Mouse (Mus musculus) bone marrow macrophage, adult 2 months (primary cell): Measurements from ENCODE around the gene Fbln2.

ENCODE experiments used
- CTCF ChIP-seq: IDR thresholded peaks from 2 replicates; pipeline ENCODE4 v1.5.1; 2012; ENCODE audit warnings: low read depth, mild to moderate bottlenecking, low read length, moderate library complexity
- POLR2A ChIP-seq: IDR thresholded peaks from 2 replicates; pipeline ENCODE4 v1.6.1; 2012; ENCODE audit warnings: mild to moderate bottlenecking, low read depth, low read length, borderline replicate concordance

DNA sequence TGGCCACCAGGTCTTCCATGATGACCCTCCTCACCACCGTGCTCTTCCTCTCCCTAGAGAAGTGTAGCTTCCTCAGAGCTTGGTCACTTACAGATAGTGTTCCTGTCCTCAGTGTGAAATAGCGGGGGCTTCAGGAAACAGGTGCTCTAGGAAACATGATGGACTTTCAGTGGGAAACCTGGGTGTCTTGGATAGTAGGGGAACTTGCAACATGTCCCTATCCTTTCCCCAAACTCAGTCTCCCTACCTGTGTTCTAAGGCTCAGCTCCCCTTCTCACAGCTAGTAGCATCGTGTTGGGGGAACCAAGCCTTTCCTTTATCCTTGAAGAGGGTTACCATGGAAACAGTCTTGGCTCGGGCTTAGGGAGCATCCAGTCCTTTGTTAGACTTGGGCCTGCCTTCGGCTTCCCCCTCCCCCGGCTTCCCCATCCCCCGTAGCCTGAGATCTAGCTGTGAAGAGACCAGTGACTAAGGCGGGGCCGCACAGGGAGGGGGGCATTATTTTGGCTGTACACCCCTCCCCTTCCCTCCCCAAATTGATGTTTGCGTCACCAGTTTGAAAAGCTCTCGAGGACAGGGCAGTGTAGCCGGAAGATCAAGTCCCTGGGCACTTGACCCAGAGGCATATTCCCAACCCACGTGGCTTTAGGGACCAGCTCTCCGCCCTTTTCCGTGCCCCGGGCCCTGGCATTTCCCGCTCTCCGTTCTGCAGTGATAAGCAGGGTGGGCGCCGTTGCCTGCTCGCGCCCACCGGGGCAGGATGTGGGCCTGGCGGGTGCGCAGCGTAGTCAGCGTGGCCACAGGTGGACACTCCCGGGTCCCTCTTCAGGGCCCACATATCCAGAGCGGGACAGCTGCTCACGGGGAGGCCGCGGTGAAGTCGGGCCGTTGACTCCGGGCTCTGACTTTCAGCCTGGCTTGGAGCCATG lies 72.5 kb downstream of the Fbln2 start:
- TF ChIP-seq POLR2A: no peak
- TF ChIP-seq CTCF: no peak
